Mouse (Mus musculus) limb, embryonic 14.5 days (tissue): ENCODE measurements around the gene Lgr4. TPM values are rescaled to one million over a fixed set of nuclear protein-coding genes. Genes with fewer than 3 reads are reported as not detected.

Experiments
- ATAC-seq: fragments of 200-750 bp; cut with Nextera tagmentation; 2 replicates; pipeline ENCODE4 v1.8.0; 2017; ENCODE audit warnings: low read depth, moderate number of reproducible peaks, moderate TSS enrichment; ENCODE audit not compliant: low FRiP score
- DNase-seq: peaks from one replicate; pipeline ENCODE4 v3.0.0-alpha.2; 2015; ENCODE audit warnings: low spot score
- H3K27ac ChIP-seq: fragments of 300-500 bp; sonication (generic); replicated peaks from 2 replicates; pipeline ENCODE4 v1.5.1; 2014; ENCODE audit warnings: low read depth, mild to moderate bottlenecking, low read length, moderate library complexity, mixed read lengths
- H3K27me3 ChIP-seq: fragments of 300-500 bp; sonication (generic); 2 replicates; pipeline ENCODE4 v1.6.1; 2014; ENCODE audit warnings: low read length, mixed read lengths; ENCODE audit not compliant: control insufficient read depth, insufficient read depth
- H3K36me3 ChIP-seq: fragments of 300-500 bp; sonication (generic); 2 replicates; pipeline ENCODE4 v1.6.1; 2014; ENCODE audit warnings: mild to moderate bottlenecking, low read length, moderate library complexity, mixed read lengths; ENCODE audit not compliant: control insufficient read depth, insufficient read depth
- H3K4me1 ChIP-seq: fragments of 300-500 bp; sonication (generic); 2 replicates; pipeline ENCODE4 v1.6.1; 2014; ENCODE audit warnings: antibody characterized with exemption, low read length, mixed read lengths; ENCODE audit not compliant: control insufficient read depth, insufficient read depth
- H3K4me2 ChIP-seq: fragments of 300-500 bp; sonication (generic); replicated peaks from 2 replicates; pipeline ENCODE4 v1.6.1; 2014; ENCODE audit warnings: low read depth, mild to moderate bottlenecking, low read length, moderate library complexity; ENCODE audit not compliant: severe bottlenecking
- H3K4me3 ChIP-seq: fragments of 300-500 bp; sonication (generic); replicated peaks from 2 replicates; pipeline ENCODE4 v1.5.1; 2014; ENCODE audit warnings: low read length
- H3K9ac ChIP-seq: fragments of 300-500 bp; sonication (generic); 2 replicates; pipeline ENCODE4 v1.6.1; 2014; ENCODE audit warnings: mild to moderate bottlenecking, low read depth, low read length, moderate library complexity; ENCODE audit not compliant: severe bottlenecking
- H3K9me3 ChIP-seq: fragments of 300-500 bp; sonication (generic); 2 replicates; pipeline ENCODE4 v1.6.1; 2016; ENCODE audit warnings: low read length; ENCODE audit not compliant: control insufficient read depth
- POLR2A ChIP-seq: fragments of 200-500 bp; IDR thresholded peaks from 2 replicates; pipeline ENCODE4 v1.8.0; 2012; ENCODE audit warnings: inconsistent platforms, mild to moderate bottlenecking, moderate library complexity, borderline replicate concordance; ENCODE audit not compliant: insufficient read depth, insufficient read length; ENCODE audit errors: extremely low read depth
- WGBS: fragments of 180-500 bp; shearing (Covaris S2); extraction: QIAGEN DNeasy Blood & Tissue Kit; methylation state at CpG from one replicate; pipeline ENCODE4 v1.1.7; 2014; 5-methylcytosine and 5-hydroxymethylcytosine counted together
- polyA plus RNA-seq, 2 experiments: library from polyadenylated mRNA; depleted of rRNA in 1 of 2; stranded (reverse) in 1 of 2; unstranded in 1 of 2; fragments of >200 nt; fragmentation: Nextera tagmentation in 1 of 2; extraction: Ambion mirVana in 1 of 2; gene quantifications; 2 replicates each; pipeline versions ENCODE4 v1.2.1 to v1.2.3; 2012 to 2014

The Lgr4 gene
- polyA plus RNA-seq, 2 experiments = 27.8 to 32.3 TPM

DNA sequence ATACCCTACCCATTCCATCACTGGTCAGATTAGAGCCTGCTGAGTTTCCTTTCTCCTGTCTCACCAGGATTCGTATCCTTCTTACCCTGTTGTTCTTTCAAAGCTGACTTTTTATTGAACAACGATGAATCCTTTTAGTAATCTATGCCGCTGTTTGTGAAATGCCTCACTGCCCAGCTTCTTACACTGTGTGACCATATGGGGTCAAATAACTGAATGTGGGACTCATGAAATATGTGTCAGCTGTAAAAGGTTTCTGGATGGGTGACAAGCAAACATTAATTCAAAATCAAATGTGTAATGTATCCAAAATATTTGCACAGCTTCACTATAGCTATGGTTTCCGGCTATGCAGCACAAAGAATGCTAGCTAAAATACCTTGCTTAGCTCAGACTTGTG, 28.1 kb downstream of the Lgr4 start:
- H3K4me1 ChIP-seq = peaks cover 13% of the 10 kb centered on the region
- H3K4me2 ChIP-seq = no peak overlapping the region
- DNase-seq (no peak), ATAC-seq (no peak)
- TF ChIP-seq POLR2A = no peak
- WGBS = 86% methylated on average over 4 of the region's 4 CpGs
- no peak overlapping the region for H3K4me3 ChIP-seq
- H3K9me3 ChIP-seq = no peaks in the 10 kb centered on the region
- H3K27ac ChIP-seq = no peak overlapping the region
- H3K36me3 ChIP-seq = peaks cover 2% of the 10 kb centered on the region; the same call in 1 of the 2 replicates
- H3K27me3 ChIP-seq = no peaks in the 10 kb centered on the region
- no peak overlapping the region for H3K9ac ChIP-seq

DNA sequence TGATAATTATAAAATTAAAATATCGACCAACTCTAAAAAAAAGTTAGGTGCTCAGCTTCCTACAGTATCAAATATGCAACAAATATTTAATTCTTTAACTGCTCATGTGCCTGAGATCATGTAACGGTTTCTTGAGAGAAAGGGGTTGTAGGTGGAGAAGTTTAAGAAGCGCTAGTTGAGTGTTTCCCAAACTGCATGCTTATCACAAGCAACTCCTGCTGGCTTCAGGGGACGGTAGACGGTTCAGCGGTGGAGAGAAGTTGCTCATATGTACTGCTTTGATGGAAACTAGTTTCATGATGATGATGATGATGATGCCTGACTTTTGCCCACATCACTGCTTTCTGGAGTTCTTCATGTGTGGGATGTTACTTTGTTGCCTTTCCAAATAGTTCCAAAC, 29.0 kb downstream of the Lgr4 start:
- Histone ChIP-seq H3K27ac (no peak overlapping the region), H3K27me3 (no peaks in the 10 kb centered on the region), H3K9me3 (no peaks in the 10 kb centered on the region), H3K4me3 (no peak overlapping the region), H3K36me3 (peaks cover 2% of the 10 kb centered on the region; the same call in 1 of the 2 replicates), H3K4me1 (peaks cover 16% of the 10 kb centered on the region), H3K9ac (no peak overlapping the region), H3K4me2 (no peak overlapping the region)
- ATAC-seq (no peak), DNase-seq (no peak)
- no peak for TF ChIP-seq POLR2A
- WGBS = 89% methylated on average over 6 of the region's 6 CpGs

DNA sequence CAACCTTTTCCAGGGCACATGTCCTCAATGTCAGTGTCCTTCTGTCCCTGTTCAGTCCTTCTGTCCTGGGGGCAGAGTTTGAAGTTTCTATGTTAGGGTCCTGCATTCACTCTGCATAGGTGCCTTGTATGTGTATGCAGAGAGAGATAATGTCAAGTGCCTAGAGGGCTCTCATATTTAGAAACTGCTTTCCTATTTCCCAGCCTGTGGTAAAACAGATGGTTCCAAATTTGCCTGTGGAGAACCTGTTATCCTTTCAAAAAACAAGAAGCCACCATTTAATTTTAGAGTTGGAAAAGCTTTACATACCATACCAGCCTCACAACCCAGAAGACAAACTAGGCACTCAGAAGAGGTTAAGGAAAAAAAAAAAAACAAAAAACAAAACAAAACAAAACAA, 32.1 kb downstream of the Lgr4 start:
- Histone ChIP-seq H3K36me3 (peaks cover 2% of the 10 kb centered on the region; the same call in 1 of the 2 replicates), H3K27me3 (no peaks in the 10 kb centered on the region), H3K27ac (no peak overlapping the region), H3K9me3 (no peaks in the 10 kb centered on the region), H3K4me1 (peaks cover 9% of the 10 kb centered on the region), H3K9ac (no peak overlapping the region), H3K4me2 (no peak overlapping the region), H3K4me3 (no peak overlapping the region)
- DNase-seq (no peak), ATAC-seq (no peak)
- no peak for TF ChIP-seq POLR2A

DNA sequence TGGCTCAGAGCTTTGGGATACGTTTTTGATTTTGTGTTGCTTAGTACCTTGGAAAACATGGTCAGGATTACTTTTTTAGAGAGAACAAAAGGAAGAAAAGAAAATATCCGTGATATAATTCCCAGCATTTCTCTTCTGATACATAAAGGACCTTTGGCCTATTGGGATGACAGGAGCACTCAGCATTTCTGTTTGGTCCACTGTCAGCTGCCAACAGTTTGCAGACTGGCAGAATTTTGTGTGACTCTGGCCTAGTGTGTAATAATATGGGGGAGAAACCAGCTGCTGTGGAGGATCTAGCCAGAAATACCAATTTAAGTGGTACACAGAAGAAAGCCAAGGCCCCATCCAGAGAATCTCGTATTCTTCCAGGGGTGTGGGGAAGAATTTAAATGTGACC, 32.9 kb downstream of the Lgr4 start:
- Histone ChIP-seq H3K36me3 (peaks cover 2% of the 10 kb centered on the region; the same call in 1 of the 2 replicates), H3K4me2 (no peak overlapping the region), H3K9me3 (no peaks in the 10 kb centered on the region), H3K4me1 (peaks cover 6% of the 10 kb centered on the region), H3K4me3 (no peak overlapping the region), H3K27me3 (no peaks in the 10 kb centered on the region), H3K27ac (no peak overlapping the region), H3K9ac (no peak overlapping the region)
- no peak for DNase-seq
- no peak for TF ChIP-seq POLR2A
- no peak for ATAC-seq
- 61% methylated on average over 3 of the region's 3 CpGs for WGBS

DNA sequence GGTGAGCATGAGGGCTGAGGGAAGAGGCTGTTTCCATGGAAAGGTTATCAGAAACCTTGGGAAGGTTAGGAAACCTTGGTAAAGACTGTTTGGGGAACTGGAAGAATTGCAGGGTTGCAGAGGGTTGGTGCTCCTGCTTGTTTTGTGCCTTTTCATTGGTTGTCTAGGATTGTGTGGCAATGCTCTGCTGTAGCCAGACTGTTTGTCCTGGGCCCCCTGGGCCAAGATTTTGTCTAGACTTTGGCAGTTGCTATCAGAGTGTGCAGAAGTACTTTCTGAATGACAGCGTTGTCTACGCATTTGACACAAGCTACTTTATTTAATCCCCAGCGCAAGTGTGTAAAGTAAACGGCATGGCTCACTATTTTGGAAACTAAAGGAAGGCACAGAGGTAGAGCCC, 33.6 kb downstream of the Lgr4 start:
- H3K27me3 ChIP-seq = no peaks in the 10 kb centered on the region
- DNase-seq = no peak
- H3K36me3 ChIP-seq = peaks cover 2% of the 10 kb centered on the region; the same call in 1 of the 2 replicates
- peaks cover 6% of the 10 kb centered on the region for H3K4me1 ChIP-seq
- H3K9me3 ChIP-seq = no peaks in the 10 kb centered on the region
- WGBS = 78% methylated on average over 4 of the region's 4 CpGs
- no peak overlapping the region for H3K27ac ChIP-seq
- no peak overlapping the region for H3K4me2 ChIP-seq
- TF ChIP-seq POLR2A = no peak
- no peak overlapping the region for H3K4me3 ChIP-seq
- ATAC-seq = no peak
- no peak overlapping the region for H3K9ac ChIP-seq
